Mouse (Mus musculus): ENCODE measurements around the gene Pgm5.
"Not testable (repeated sequence)": the region's sequence is repeated elsewhere in the genome, so short reads cannot be mapped to it uniquely, and the experiment has no call there.

Pgm5 gene

DNA sequence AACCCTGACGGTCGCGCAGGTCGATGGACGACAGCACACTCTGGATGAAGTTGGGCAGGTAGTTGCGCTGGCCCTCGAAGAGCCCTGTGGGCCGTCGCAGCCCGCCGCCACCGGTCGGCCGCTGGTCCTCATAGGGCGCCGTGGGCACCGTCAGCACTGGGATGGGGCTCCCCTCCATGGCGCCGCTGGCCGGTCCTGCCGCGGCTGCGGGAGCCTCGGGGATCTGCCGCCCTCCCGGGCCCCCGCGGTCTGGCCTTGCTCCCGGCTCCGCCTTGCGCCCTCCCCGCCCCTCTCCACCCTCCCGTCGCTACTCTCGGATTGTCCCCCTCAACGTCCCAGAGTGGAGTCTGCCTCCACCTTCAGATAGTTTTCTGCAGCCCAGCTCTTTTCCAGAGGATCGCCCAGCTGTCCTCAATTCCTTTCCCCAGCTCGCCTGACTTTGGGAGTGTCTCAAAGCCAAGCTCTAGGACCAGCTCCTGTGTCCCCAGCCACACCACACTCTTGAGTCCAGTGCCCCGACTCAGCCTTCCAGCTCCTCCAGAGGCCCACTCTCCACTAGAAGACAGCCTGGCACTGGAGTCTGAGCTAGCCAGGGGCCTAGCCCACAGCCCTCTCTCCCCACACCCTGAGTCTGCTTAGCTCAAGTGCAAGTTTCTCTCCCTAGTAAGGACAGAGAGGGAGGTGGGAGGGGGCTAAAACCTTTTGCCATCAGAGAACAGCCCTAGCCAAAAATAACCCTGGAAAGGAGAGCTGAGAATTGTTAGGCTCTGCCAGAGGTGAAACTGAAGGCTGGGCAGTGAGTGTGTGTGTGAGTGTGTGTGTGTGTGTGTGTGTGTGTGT is at the start of gene Pgm5:
Pgm5 (minus strand) TSS at position 244 of the 840 bp plus-strand sequence.
- DNase-seq (ENCODE audit: low spot score) = peak; percentile 26

- DNase-seq (ENCODE audit: low spot score) = no peak
Observed at GRCm38 (mm10) chr19:24908385-24909155, 46.9 kb upstream of the Pgm5 start.

GRCm38 (mm10) chr19:24907655-24908054 is 46.0 kb upstream of the Pgm5 start:
- no peak for DNase-seq (ENCODE audit: low spot score)

DNA sequence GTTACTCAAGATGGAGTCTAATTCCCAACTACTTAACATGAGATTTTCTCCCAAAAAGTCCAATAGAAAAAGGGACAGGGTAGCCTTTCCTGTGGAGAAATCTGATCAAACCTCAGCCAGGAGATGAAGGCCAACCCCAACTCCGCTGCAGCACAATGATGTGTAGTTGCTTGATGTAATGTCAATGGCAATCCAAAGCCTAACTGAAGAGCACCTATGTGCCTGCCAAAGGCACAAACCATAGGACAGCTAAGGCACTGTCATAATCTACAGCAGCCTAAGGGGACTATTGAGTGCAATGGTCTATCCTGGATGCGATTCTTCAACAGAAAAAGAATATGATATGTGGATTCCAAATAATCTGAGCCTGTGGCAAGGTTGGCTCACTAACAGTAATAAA is 41.2 kb upstream of the Pgm5 start:
- DNase-seq (ENCODE audit: low spot score) = no peak

DNA sequence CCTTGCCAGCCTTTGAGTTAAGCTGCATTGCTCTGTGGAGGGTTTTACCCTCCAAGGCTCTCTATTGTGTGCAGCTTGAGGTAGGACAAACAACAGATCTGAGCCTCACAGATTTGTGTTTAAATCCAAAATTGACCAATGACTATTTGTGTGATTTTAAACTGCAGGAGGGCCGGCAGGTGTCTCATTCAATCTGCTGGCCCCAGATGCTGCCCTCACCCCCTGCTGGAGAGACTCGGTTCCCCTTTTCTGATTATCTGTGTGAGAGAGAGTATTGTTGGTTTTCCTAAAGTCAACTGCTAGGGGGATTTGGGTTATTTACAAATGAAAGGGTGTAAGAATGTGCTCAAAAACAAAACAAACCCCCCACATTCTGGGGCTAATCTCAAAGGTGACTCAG is 40.6 kb upstream of the Pgm5 start:
- no peak for DNase-seq (ENCODE audit: low spot score)

- DNase-seq (ENCODE audit: low spot score) = no peak
Observed at GRCm38 (mm10) chr19:24901666-24902065, 40.0 kb upstream of the Pgm5 start.

GRCm38 (mm10) chr19:24900581-24901220 is 39.0 kb upstream of the Pgm5 start, which contains the start of gene Foxd4:
Gene Foxd4 (minus strand): TSS chr19:24901197.
- no peak for DNase-seq (ENCODE audit: low spot score)

GRCm38 (mm10) chr19:24899578-24900544 is 38.2 kb upstream of the Pgm5 start:
- no peak for DNase-seq (ENCODE audit: low spot score)

- DNase-seq (ENCODE audit: low spot score) = no peak
Observed at GRCm38 (mm10) chr19:24898737-24899577, 37.3 kb upstream of the Pgm5 start.

GRCm38 (mm10) chr19:24897896-24898736 is 36.5 kb upstream of the Pgm5 start:
- no peak for DNase-seq (ENCODE audit: low spot score)

DNA sequence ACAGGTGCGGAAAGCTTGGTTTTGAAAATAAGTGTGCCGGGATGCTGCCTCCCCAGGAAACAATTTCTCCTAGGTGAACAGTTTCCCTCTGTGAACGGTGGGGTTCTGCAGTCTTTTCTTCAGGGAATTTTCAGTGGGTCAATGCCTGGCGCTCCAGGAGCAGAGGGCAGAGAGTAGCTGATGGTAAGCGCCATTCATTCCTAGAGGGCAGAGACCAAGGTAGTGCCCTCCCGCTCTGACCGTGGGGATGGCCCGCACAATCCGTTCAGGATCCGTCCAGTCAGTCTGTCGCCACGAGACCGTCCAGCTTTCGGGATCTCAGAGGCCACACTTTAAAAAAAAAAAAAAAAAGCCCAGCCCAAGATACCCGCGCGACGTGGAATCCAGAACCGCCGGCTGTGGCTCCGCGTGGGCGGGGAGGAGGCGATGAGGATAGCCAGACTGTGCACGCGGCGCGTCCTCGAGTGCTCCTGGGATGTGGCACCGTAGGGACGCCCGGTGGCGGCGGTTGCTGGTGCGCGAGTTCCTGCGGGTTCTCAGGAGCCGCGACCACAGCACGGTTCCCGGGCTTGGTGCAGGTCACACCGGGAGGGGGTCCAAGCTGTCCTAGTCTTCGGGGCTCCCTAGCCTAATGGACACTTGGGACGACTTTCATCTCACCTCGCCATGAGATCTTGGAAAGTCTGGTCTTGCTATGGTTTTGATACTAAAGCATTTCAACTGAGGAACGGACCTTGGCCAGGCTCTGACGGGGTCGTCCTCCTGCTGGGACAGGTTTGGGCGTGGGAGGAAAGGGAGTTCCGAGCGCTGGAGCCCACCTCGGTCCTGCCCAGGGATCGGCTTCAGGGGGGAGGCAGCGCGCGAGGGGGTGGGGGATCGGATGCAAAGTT is 35.6 kb upstream of the Pgm5 start:
- DNase-seq (ENCODE audit: low spot score) = no peak

GRCm38 (mm10) chr19:24896536-24896935 is 34.9 kb upstream of the Pgm5 start:
- no peak for DNase-seq (ENCODE audit: low spot score)

GRCm38 (mm10) chr19:24886888-24887287 is 25.2 kb upstream of the Pgm5 start:
- no peak for DNase-seq (ENCODE audit: low spot score)

GRCm38 (mm10) chr19:24885504-24885903 is 23.8 kb upstream of the Pgm5 start:
- DNase-seq (ENCODE audit: low spot score) = peak; percentile 39

DNA sequence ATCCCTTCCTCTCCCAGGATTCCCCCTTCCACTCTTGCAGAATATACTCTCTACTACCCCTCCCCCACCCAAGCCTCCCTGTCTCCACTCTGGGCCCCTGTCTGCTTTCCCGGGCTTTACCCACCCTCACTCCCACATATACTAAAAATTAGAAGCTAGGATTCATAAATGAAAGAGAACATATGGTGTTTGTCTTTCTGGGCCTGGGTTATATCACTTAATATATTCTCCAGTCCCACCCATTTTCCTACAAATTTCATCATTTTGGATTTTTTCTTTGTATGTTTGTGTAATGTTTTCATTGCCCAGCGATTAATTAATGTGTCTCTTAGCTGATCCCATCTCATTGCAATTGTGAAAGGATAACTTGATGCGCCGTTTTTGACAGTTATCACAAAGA is 19.6 kb upstream of the Pgm5 start:
- no peak for DNase-seq (ENCODE audit: low spot score)

DNA sequence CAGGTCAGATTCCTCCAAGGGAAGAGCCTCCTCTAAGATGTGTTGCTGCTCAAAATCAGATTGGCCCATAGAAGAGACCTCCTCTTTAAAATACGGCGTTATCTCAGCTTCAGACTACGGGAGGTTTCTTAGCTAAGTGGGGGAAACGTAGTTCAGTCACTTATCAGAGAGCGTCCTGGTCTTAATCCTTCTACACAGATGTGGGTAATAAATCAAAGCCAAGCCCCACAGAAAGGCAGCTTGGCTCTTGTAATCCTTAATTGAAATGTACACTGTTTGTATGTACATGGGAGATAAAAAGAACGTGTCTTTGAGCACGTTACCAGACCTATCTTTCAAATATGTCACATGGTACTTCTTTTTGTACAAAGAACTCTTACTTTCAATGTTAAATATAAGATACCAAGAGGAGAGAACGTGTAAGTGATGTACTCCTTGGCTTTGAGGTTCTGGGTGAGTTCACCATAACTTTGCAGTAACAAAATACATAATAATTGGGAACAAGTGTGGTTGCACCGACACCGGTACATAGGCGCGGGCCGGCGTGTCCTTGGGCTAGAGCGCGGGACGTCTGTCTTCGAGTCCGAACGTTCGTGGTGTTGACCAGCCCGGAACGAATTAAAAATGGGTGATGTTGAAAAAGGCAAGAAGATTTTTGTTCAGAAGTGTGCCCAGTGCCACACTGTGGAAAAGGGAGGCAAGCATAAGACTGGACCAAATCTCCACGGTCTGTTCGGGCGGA is 13.6 kb upstream of the Pgm5 start, which contains the start of gene Gm10053:
Gm10053 (plus strand) TSS at position 558 of the 742 bp plus-strand sequence.
- not testable (repeated sequence) for DNase-seq (ENCODE audit: low spot score)

DNA sequence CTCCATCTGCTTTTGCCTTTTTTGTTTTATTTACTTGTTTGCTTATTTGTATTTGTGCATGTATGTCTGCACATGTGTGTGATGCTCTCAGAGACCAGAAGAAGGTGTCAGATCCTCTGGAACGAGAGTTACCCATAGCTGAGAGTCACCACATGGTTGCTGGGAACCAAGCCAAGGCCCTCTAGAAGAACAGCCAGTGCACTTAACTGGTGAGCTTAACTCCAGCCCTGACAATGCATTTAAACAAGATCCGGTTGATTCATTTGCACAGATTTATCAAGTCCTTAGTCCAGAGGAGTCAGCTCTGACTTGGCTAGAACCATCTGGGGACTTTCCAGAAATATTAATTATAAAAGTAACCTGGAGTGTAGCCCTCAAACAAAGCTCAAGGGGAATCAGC is 12.2 kb upstream of the Pgm5 start:
- DNase-seq (ENCODE audit: low spot score) = no peak

Data from urinary bladder, postnatal 25 days (tissue).